Mouse (Mus musculus): Measurements from ENCODE around the gene Chchd6. TPM values are rescaled to one million over a fixed set of nuclear protein-coding genes. Genes with fewer than 3 reads are reported as not detected.

The Chchd6 gene
- polyA plus RNA-seq, 1 experiment, result 7.4 TPM

DNA sequence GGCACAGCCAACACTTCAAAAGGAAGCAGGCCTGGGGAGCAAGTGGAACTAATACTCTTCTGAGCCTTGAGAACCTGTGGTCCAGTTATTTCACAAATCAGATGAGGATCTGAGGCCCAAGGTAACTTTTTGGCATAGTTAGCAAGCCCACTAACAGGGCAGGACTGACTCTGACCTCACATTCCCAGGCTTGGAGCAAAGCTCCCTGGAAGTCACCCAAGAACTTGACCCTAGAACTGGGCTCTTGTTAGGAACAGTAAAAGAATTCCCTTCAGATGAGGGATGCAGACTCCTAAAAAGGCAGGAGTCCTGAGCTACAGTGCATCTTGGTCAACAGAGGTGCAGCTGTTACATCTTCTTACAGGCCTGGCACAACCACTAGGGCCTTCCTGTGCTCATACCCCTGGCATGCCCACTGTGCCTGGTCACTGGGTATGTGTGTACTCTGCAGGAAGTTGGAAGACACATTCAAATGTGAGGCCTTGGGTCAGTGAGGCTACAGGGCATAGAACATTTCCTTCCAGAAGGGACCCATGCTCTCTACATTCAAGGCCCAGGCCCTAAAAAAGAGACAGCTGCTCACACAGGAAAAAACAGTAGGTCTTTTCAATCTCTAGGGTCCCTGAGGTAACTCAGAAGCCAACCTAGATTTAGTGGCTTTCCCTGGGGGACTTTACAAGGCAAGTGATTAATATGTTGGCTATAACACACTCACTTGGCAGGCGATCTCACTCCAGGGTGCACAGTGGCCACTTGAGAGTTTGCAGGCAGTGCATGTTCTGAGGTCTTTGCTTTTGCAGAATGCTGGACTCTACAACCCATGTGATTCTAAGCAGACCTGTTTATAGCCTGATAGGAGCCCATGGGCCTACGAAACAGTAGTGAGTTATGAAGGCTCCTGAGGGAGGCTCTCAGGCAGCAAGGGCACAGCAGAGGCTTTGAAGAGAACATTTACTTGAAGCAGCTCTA, 191.9 kb downstream of the Chchd6 start:
- WGBS, result 84% methylated on average over 2 of the region's 2 CpGs
- no peaks in the 10 kb centered on the region for H3K27me3 ChIP-seq (ENCODE audit: control insufficient read depth, insufficient read depth, low read length)

DNA sequence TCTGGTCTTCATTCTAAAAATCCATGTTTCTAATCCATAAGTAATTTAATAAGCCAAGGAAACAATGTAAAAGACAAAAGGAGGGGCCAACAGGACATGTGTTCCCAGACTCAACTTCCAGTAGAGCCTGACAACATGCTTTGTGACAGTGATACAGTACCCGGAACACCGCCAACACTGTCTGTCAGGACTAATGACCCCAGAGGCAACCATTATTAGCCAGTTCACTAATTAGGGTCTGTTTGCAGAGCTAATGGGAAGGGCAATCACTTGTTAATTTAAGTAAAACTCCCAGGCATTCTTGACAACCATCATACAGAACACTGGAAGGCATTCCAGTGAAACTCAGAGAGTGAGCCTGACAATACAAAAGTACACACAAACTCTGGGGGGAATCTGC, 193.0 kb downstream of the Chchd6 start:
- no peaks in the 10 kb centered on the region for H3K27me3 ChIP-seq (ENCODE audit: control insufficient read depth, insufficient read depth, low read length)

More for the DNA sequence above, 191.9 kb downstream of the Chchd6 start:
- Histone ChIP-seq H3K27ac (ENCODE audit: insufficient read depth, low read length) (no peak overlapping the region), H3K36me3 (ENCODE audit: control insufficient read depth, insufficient read depth, low read length) (no peaks in the 10 kb centered on the region), H3K4me1 (ENCODE audit: control insufficient read depth, insufficient read depth, insufficient read length) (no peaks in the 10 kb centered on the region), H3K4me3 (ENCODE audit: extremely low read depth, insufficient read depth, insufficient read length) (no peak overlapping the region)
- DNase-seq (ENCODE audit: low read depth in 1 of 2, low spot score in 2 of 2), result no peak
- TF ChIP-seq CTCF (IDR thresholded peaks at IDR 0.05; ENCODE audit: extremely low read depth, insufficient read depth, insufficient read length, insufficient replicate concordance) (no peak), POLR2A (IDR thresholded peaks at IDR 0.05; ENCODE audit: low read depth, low read length) (no peak)

DNA sequence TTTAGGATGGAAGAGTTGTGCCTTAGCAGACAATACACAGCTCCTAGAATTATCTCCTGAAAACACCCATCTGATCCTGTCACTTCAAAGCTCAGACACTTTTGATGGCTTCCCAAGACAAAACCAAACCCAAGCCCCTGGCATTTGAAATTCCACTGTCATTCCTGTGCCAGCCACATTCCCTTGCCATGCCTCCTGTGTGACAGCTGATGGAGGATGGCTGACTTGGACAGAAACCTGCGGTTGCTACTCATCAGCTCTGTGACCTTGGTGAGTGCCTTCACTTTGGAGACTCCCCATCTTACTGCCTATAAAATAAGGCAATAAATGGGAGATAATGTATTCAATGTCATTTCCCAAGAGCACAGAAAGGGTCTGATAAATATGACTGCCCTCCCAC, 195.9 kb downstream of the Chchd6 start:
- Histone ChIP-seq H3K4me3 (ENCODE audit: extremely low read depth, insufficient read depth, insufficient read length) (no peak overlapping the region), H3K4me1 (ENCODE audit: control insufficient read depth, insufficient read depth, insufficient read length) (no peaks in the 10 kb centered on the region), H3K36me3 (ENCODE audit: control insufficient read depth, insufficient read depth, low read length) (no peaks in the 10 kb centered on the region), H3K27ac (ENCODE audit: insufficient read depth, low read length) (no peak overlapping the region), H3K27me3 (ENCODE audit: control insufficient read depth, insufficient read depth, low read length) (no peaks in the 10 kb centered on the region)
- 84% methylated on average over 1 of the region's 1 CpGs for WGBS
- DNase-seq (ENCODE audit: low read depth in 1 of 2, low spot score in 2 of 2), result no peak
- TF ChIP-seq CTCF (IDR thresholded peaks at IDR 0.05; ENCODE audit: extremely low read depth, insufficient read depth, insufficient read length, insufficient replicate concordance) (no peak), POLR2A (IDR thresholded peaks at IDR 0.05; ENCODE audit: low read depth, low read length) (no peak)

More for the DNA sequence above, 193.0 kb downstream of the Chchd6 start:
- Histone ChIP-seq H3K4me3 (ENCODE audit: extremely low read depth, insufficient read depth, insufficient read length) (no peak overlapping the region), H3K27ac (ENCODE audit: insufficient read depth, low read length) (no peak overlapping the region), H3K36me3 (ENCODE audit: control insufficient read depth, insufficient read depth, low read length) (no peaks in the 10 kb centered on the region), H3K4me1 (ENCODE audit: control insufficient read depth, insufficient read depth, insufficient read length) (no peaks in the 10 kb centered on the region)
- no peak for DNase-seq (ENCODE audit: low read depth in 1 of 2, low spot score in 2 of 2)
- 98% methylated on average over 2 of the region's 2 CpGs for WGBS
- TF ChIP-seq POLR2A (IDR thresholded peaks at IDR 0.05; ENCODE audit: low read depth, low read length), result no peak
- TF ChIP-seq CTCF (IDR thresholded peaks at IDR 0.05; ENCODE audit: extremely low read depth, insufficient read depth, insufficient read length, insufficient replicate concordance), result no peak

DNA sequence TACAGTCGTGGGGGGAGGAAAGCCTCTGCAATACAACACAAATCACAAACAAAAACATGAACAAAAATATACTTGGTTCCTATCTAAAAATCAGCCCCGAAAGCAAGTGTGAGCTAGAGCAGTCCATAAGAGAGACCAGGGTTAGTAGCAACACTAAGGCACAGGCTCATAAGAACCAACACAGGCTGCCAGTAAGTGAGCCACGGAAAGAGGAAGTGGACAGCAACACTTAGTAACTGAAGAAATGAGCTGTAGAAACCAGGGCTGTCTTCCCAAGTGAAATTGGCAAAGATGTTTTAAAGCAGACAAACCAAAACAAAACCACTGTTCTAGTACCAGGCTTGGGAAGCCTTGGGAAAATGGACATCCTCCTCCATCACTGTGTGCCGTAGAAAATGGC, 197.5 kb downstream of the Chchd6 start:
- H3K27ac ChIP-seq (ENCODE audit: insufficient read depth, low read length), result no peak overlapping the region
- DNase-seq (ENCODE audit: low read depth in 1 of 2, low spot score in 2 of 2), result no peak
- no peak overlapping the region for H3K4me3 ChIP-seq (ENCODE audit: extremely low read depth, insufficient read depth, insufficient read length)
- H3K27me3 ChIP-seq (ENCODE audit: control insufficient read depth, insufficient read depth, low read length), result no peaks in the 10 kb centered on the region
- 47% methylated on average over 4 of the region's 4 CpGs for WGBS
- H3K4me1 ChIP-seq (ENCODE audit: control insufficient read depth, insufficient read depth, insufficient read length), result no peaks in the 10 kb centered on the region
- TF ChIP-seq CTCF (IDR thresholded peaks at IDR 0.05; ENCODE audit: extremely low read depth, insufficient read depth, insufficient read length, insufficient replicate concordance), result no peak
- TF ChIP-seq POLR2A (IDR thresholded peaks at IDR 0.05; ENCODE audit: low read depth, low read length), result no peak
- no peaks in the 10 kb centered on the region for H3K36me3 ChIP-seq (ENCODE audit: control insufficient read depth, insufficient read depth, low read length)

DNA sequence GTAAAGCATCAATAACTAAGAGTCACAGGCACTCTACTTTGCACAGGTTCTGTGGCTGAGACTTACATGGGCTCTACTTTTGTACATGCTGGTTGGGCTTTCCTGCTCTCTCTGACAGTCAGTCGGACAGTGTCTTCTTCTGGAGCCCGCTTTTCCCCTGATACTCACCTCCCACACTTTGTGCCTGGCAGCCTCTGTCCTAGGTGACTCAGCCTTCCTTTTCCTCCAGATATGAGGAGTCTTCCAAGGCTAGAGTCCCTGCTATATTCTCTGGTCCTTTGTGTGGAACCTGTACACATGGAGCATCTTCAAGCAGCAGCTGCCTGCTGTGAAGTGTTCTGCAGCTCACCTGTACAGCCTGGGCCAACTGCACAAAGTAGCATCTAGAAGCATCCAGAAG, 201.6 kb downstream of the Chchd6 start:
- H3K36me3 ChIP-seq (ENCODE audit: control insufficient read depth, insufficient read depth, low read length), result no peaks in the 10 kb centered on the region
- TF ChIP-seq CTCF (IDR thresholded peaks at IDR 0.05; ENCODE audit: extremely low read depth, insufficient read depth, insufficient read length, insufficient replicate concordance) (no peak), POLR2A (IDR thresholded peaks at IDR 0.05; ENCODE audit: low read depth, low read length) (no peak)
- no peaks in the 10 kb centered on the region for H3K27me3 ChIP-seq (ENCODE audit: control insufficient read depth, insufficient read depth, low read length)
- no peak for DNase-seq (ENCODE audit: low read depth in 1 of 2, low spot score in 2 of 2)
- H3K4me1 ChIP-seq (ENCODE audit: control insufficient read depth, insufficient read depth, insufficient read length), result no peaks in the 10 kb centered on the region
- no peak overlapping the region for H3K27ac ChIP-seq (ENCODE audit: insufficient read depth, low read length)
- 88% methylated on average over 2 of the region's 2 CpGs for WGBS
- no peak overlapping the region for H3K4me3 ChIP-seq (ENCODE audit: extremely low read depth, insufficient read depth, insufficient read length)

DNA sequence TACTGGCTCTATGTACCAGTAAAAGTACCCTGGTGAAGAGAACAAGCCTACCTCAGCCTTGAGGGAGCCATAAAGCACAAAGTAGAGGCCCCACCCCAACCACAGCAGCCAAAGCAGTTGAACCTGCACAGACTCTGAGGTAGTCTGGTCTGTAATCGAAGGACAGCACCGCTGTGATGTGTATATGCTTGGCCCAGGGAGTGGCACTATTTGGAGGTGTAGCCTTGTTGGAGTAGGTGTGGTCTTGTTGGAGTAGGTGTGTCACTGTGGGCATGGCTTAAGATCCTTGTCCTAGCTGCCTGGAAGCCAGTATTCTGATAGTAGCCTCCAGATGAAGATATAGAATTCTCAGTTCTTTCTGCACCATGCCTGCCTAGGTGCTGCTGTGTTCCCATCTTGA, 203.2 kb downstream of the Chchd6 start:
- no peak for TF ChIP-seq CTCF (IDR thresholded peaks at IDR 0.05; ENCODE audit: extremely low read depth, insufficient read depth, insufficient read length, insufficient replicate concordance)
- TF ChIP-seq POLR2A (IDR thresholded peaks at IDR 0.05; ENCODE audit: low read depth, low read length), result no peak
- no peak for DNase-seq (ENCODE audit: low read depth in 1 of 2, low spot score in 2 of 2)
- Histone ChIP-seq H3K36me3 (ENCODE audit: control insufficient read depth, insufficient read depth, low read length) (no peaks in the 10 kb centered on the region), H3K27me3 (ENCODE audit: control insufficient read depth, insufficient read depth, low read length) (no peaks in the 10 kb centered on the region), H3K27ac (ENCODE audit: insufficient read depth, low read length) (no peak overlapping the region), H3K4me1 (ENCODE audit: control insufficient read depth, insufficient read depth, insufficient read length) (no peaks in the 10 kb centered on the region), H3K4me3 (ENCODE audit: extremely low read depth, insufficient read depth, insufficient read length) (no peak overlapping the region)
- 98% methylated on average over 2 of the region's 2 CpGs for WGBS

DNA sequence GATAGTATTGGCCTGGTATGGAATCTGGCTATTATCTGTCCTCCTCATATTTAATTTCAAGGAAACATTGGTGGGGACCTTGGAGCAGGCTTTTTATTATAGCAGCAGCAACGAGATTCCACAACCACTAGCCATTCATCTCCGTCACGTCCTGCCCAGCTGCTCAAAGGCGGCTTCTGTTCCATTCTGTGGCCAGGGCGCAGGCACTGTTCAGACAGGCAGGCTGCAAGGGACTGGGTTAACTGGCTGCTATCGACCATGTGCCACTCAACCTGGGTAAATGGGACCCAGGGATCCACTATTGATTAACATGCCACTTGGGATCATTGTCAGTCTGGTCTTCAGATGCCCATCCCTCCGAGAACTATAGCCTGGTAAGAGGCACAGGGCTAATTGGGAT, 205.7 kb downstream of the Chchd6 start:
- Histone ChIP-seq H3K27ac (ENCODE audit: insufficient read depth, low read length) (no peak overlapping the region), H3K27me3 (ENCODE audit: control insufficient read depth, insufficient read depth, low read length) (no peaks in the 10 kb centered on the region), H3K4me1 (ENCODE audit: control insufficient read depth, insufficient read depth, insufficient read length) (no peaks in the 10 kb centered on the region), H3K4me3 (ENCODE audit: extremely low read depth, insufficient read depth, insufficient read length) (no peak overlapping the region), H3K36me3 (ENCODE audit: control insufficient read depth, insufficient read depth, low read length) (no peaks in the 10 kb centered on the region)
- TF ChIP-seq POLR2A (IDR thresholded peaks at IDR 0.05; ENCODE audit: low read depth, low read length), result no peak
- TF ChIP-seq CTCF (IDR thresholded peaks at IDR 0.05; ENCODE audit: extremely low read depth, insufficient read depth, insufficient read length, insufficient replicate concordance), result no peak
- no peak for DNase-seq (ENCODE audit: low read depth in 1 of 2, low spot score in 2 of 2)
- 92% methylated on average over 7 of the region's 7 CpGs for WGBS
